Mouse (Mus musculus) brain, embryonic 18.5 days (tissue): ENCODE measurements at regions not wholly inside any gene's neighbourhood (a gene's known extent, or its start where the extent isn't known, plus 50 kb on each side); places are given as distances from the start of the nearest gene placed in this dataset.

Experiments used
- DNase-seq: peaks from one replicate; pipeline ENCODE4 v3.0.0-alpha.2; 2012; ENCODE audit warnings: low read depth, low spot score

GRCm38 (mm10) chr15:72101730-72102129 is 1732.6 kb upstream of the Gm6569 start:
- DNase-seq: no peak

GRCm38 (mm10) chr15:72105830-72106413 is 1728.4 kb upstream of the Gm6569 start:
- DNase-seq: no peak

GRCm38 (mm10) chr15:72110520-72110919 is 1723.8 kb upstream of the Gm6569 start:
- no peak for DNase-seq

- DNase-seq: no peak
These were observed 1717.6 kb upstream of the Gm6569 start for GRCm38 (mm10) chr15:72116772-72117171.

GRCm38 (mm10) chr15:72134226-72134625 is 1700.1 kb upstream of the Gm6569 start:
- DNase-seq: no peak

GRCm38 (mm10) chr15:72135992-72136617 is 1698.3 kb upstream of the Gm6569 start:
- DNase-seq: no peak

GRCm38 (mm10) chr15:72140122-72140521 is 1694.2 kb upstream of the Gm6569 start:
- no peak for DNase-seq

GRCm38 (mm10) chr15:72150581-72150980 is 1683.8 kb upstream of the Gm6569 start:
- DNase-seq: no peak

GRCm38 (mm10) chr15:72158505-72158904 is 1675.9 kb upstream of the Gm6569 start:
- no peak for DNase-seq

- DNase-seq: no peak
These were observed 1633.5 kb upstream of the Gm6569 start for GRCm38 (mm10) chr15:72200861-72201260.

- DNase-seq: no peak
These were observed 1632.6 kb upstream of the Gm6569 start for GRCm38 (mm10) chr15:72201791-72202190.

- DNase-seq: no peak
These were observed 1629.0 kb upstream of the Gm6569 start for GRCm38 (mm10) chr15:72205240-72205799.

GRCm38 (mm10) chr15:72205950-72206349 is 1628.4 kb upstream of the Gm6569 start:
- DNase-seq: peak; percentile 71

GRCm38 (mm10) chr15:72207589-72207988 is 1626.8 kb upstream of the Gm6569 start:
- no peak for DNase-seq

GRCm38 (mm10) chr15:72208076-72208475 is 1626.3 kb upstream of the Gm6569 start:
- no peak for DNase-seq

GRCm38 (mm10) chr15:72208973-72209372 is 1625.4 kb upstream of the Gm6569 start:
- DNase-seq: no peak

- no peak for DNase-seq
These were observed 1616.6 kb upstream of the Gm6569 start for GRCm38 (mm10) chr15:72217731-72218130.

- no peak for DNase-seq
These were observed 1614.4 kb upstream of the Gm6569 start for GRCm38 (mm10) chr15:72219985-72220384.

- DNase-seq: no peak
These were observed 1613.6 kb upstream of the Gm6569 start for GRCm38 (mm10) chr15:72220786-72221185.

- DNase-seq: no peak
These were observed 1602.0 kb upstream of the Gm6569 start for GRCm38 (mm10) chr15:72232355-72232754.

- DNase-seq: peak; percentile 34
These were observed 1569.7 kb upstream of the Gm6569 start for GRCm38 (mm10) chr15:72264619-72265018.

GRCm38 (mm10) chr15:72283846-72284245 is 1550.5 kb upstream of the Gm6569 start:
- DNase-seq: no peak

GRCm38 (mm10) chr15:72296648-72297047 is 1537.7 kb upstream of the Gm6569 start:
- DNase-seq: no peak
